Mouse (Mus musculus): ENCODE data around the gene Irx4.

DNA sequence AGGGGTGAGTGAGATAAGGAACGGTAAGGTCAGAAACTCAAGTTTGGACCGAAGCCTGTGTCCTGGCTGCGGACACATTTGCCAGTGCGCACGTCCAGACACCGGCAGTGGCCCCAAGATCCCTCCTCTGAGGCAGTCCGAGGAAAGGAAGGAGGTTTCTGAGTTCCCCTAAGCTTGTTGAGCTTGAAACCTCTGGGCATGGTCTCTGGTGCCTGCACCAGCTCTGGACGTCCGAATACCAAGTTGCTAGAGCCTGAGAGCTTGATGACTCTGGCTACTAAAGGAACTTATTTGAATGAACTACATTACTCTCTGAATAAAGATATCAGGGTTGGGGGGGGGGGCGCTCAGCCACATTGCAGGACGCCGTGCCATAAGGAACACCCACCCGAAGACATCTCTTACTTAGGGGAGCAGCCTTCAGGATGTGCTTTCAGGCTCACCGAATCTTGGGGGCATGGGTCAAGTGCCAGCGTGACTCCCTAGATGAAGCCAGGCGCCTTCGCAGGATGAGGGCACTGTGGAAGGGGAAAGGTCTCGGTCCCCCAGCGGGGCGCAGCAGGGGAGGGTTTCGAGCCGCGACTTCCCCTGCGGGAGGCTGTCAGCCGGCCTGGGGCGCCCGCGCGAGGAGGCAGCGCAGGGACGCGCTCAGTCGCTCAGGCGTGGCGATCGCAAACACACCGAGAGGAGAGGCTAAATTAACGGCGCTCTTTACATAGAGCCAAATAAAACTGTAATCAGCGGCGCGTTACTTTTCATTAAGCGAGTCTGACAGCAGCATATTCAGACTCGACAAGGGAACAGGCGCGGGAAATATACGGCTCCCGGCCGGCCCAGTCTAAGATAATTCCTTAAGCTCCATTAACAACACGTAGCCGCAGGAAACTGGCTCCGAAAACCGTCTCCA lies 11.3 kb downstream of the Irx4 start:
- TF ChIP-seq CTCF (IDR thresholded peaks at IDR 0.05; ENCODE audit: low read depth) (no peak), EP300 (IDR thresholded peaks at IDR 0.05; ENCODE audit: low read depth) (no peak)

Measured in liver, postnatal 0 days (tissue).